Mouse (Mus musculus): ENCODE measurements at regions not wholly inside any gene's neighbourhood (a gene's known extent, or its start where the extent isn't known, plus 50 kb on each side); places are given as distances from the start of the nearest gene placed in this dataset.

GRCm38 (mm10) chr3:143158568-143158967 is 276.8 kb upstream of the Pkn2 start:
- H3K27ac ChIP-seq (ENCODE audit: insufficient read depth, low read depth, low read length, poor library complexity, severe bottlenecking) = no peak overlapping the region
- no peak overlapping the region for H3K9ac ChIP-seq (ENCODE audit: insufficient read depth, low read depth, low read length, poor library complexity, severe bottlenecking)
- no peak for DNase-seq (ENCODE audit: low read depth, low spot score)
- no peaks in the 10 kb centered on the region for H3K9me3 ChIP-seq (ENCODE audit: control insufficient read depth, insufficient read depth, low read depth, low read length)
- TF ChIP-seq ZC3H11A (IDR thresholded peaks at IDR 0.05; ENCODE audit: borderline replicate concordance, low read depth, low read length) (no peak), ZNF384 (IDR thresholded peaks at IDR 0.05; ENCODE audit: low read depth, low read length) (no peak), CHD2 (IDR thresholded peaks at IDR 0.05; ENCODE audit: low read depth, low read length) (no peak), MAFK (IDR thresholded peaks at IDR 0.05; ENCODE audit: insufficient read depth, low read depth, low read length) (no peak), HCFC1 (IDR thresholded peaks at IDR 0.05; ENCODE audit: borderline replicate concordance, insufficient read depth, low read length) (no peak)
- in situ Hi-C loops (cut with MboI; ENCODE audit: low sequenced_read_pairs in 2 of 2, unreplicated experiment in 2 of 2) = no loop called here
- no peaks in the 10 kb centered on the region for H3K36me3 ChIP-seq (ENCODE audit: control insufficient read depth, insufficient read depth, low read length, poor library complexity, severe bottlenecking)
- peaks cover 2 to 3% of the 10 kb centered on the region in 2 experiments; a peak in 1 of 4 replicates for H3K4me1 ChIP-seq (ENCODE audit: control insufficient read depth in 2 of 2, insufficient read depth in 2 of 2, low read length in 2 of 2, poor library complexity in 1 of 2)
- H3K4me3 ChIP-seq (ENCODE audit: insufficient read depth in 1 of 2, low read depth in 1 of 2, low read length in 2 of 2, poor library complexity in 1 of 2, severe bottlenecking in 1 of 2) = no peak overlapping the region

DNA sequence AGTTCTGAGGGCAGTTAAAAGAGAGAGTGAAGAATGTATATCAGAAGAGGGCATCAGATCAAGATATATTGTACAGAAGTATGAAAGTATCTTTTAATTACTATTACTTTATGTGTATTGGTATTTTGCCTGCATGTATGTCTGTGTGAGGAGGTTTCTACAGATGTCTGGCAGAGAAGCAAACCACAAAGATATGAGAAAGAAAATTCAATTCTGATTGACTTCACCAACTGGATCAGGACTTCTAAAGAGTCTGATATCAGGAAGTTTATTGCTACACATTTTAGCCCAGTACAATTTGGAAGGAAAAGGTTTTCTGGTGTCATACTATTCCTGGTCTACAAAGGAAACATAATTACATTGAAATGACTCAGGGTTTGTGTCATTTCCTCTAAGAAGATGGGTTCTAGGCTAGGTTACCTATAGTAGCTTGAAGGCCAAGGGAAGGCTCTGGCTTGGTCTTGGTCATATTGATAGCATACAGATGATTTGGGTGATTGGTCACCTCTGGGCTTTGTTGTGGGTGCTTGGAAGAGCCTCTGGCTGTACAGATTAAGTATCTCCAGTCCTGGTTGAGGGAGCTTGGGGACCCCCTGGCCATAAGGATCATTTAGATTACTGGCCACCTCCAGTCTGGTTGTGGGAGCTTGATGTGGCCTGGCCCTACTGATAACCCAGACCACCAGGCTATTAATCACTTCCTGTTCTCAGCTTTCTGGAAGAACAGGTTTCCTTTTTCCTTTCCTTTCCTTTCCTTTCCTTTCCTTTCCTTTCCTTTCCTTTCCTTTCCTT is 275.1 kb upstream of the Pkn2 start:
- Histone ChIP-seq H3K9ac (ENCODE audit: insufficient read depth, low read depth, low read length, poor library complexity, severe bottlenecking) (no peak overlapping the region), H3K9me3 (ENCODE audit: control insufficient read depth, insufficient read depth, low read depth, low read length) (no peaks in the 10 kb centered on the region), H3K4me3 (ENCODE audit: insufficient read depth in 1 of 2, low read depth in 1 of 2, low read length in 2 of 2, poor library complexity in 1 of 2, severe bottlenecking in 1 of 2) (no peak overlapping the region), H3K27ac (ENCODE audit: insufficient read depth, low read depth, low read length, poor library complexity, severe bottlenecking) (no peak overlapping the region), H3K4me1 (ENCODE audit: control insufficient read depth in 2 of 2, insufficient read depth in 2 of 2, low read length in 2 of 2, poor library complexity in 1 of 2) (peaks cover 2 to 3% of the 10 kb centered on the region in 2 experiments; a peak in 1 of 4 replicates), H3K36me3 (ENCODE audit: control insufficient read depth, insufficient read depth, low read length, poor library complexity, severe bottlenecking) (no peaks in the 10 kb centered on the region)
- in situ Hi-C loops (cut with MboI; ENCODE audit: low sequenced_read_pairs in 2 of 2, unreplicated experiment in 2 of 2) = no loop called here
- TF ChIP-seq MAFK (IDR thresholded peaks at IDR 0.05; ENCODE audit: insufficient read depth, low read depth, low read length) = no peak
- TF ChIP-seq ZC3H11A (IDR thresholded peaks at IDR 0.05; ENCODE audit: borderline replicate concordance, low read depth, low read length) = no peak
- no peak for TF ChIP-seq ZNF384 (IDR thresholded peaks at IDR 0.05; ENCODE audit: low read depth, low read length)
- TF ChIP-seq CHD2 (IDR thresholded peaks at IDR 0.05; ENCODE audit: low read depth, low read length) = no peak
- no peak for TF ChIP-seq HCFC1 (IDR thresholded peaks at IDR 0.05; ENCODE audit: borderline replicate concordance, insufficient read depth, low read length)
- no peak for DNase-seq (ENCODE audit: low read depth, low spot score)

GRCm38 (mm10) chr3:143156174-143156573 is 274.4 kb upstream of the Pkn2 start:
- H3K36me3 ChIP-seq (ENCODE audit: control insufficient read depth, insufficient read depth, low read length, poor library complexity, severe bottlenecking) = no peaks in the 10 kb centered on the region
- no peak for TF ChIP-seq ZNF384 (IDR thresholded peaks at IDR 0.05; ENCODE audit: low read depth, low read length)
- TF ChIP-seq MAFK (IDR thresholded peaks at IDR 0.05; ENCODE audit: insufficient read depth, low read depth, low read length) = no peak
- no peak for DNase-seq (ENCODE audit: low read depth, low spot score)
- H3K9me3 ChIP-seq (ENCODE audit: control insufficient read depth, insufficient read depth, low read depth, low read length) = no peaks in the 10 kb centered on the region
- peaks cover 2 to 3% of the 10 kb centered on the region in 2 experiments; a peak in 1 of 4 replicates for H3K4me1 ChIP-seq (ENCODE audit: control insufficient read depth in 2 of 2, insufficient read depth in 2 of 2, low read length in 2 of 2, poor library complexity in 1 of 2)
- H3K4me3 ChIP-seq (ENCODE audit: insufficient read depth in 1 of 2, low read depth in 1 of 2, low read length in 2 of 2, poor library complexity in 1 of 2, severe bottlenecking in 1 of 2) = no peak overlapping the region
- in situ Hi-C loops (cut with MboI; ENCODE audit: low sequenced_read_pairs in 2 of 2, unreplicated experiment in 2 of 2) = no loop called here
- H3K27ac ChIP-seq (ENCODE audit: insufficient read depth, low read depth, low read length, poor library complexity, severe bottlenecking) = no peak overlapping the region
- H3K9ac ChIP-seq (ENCODE audit: insufficient read depth, low read depth, low read length, poor library complexity, severe bottlenecking) = no peak overlapping the region

DNA sequence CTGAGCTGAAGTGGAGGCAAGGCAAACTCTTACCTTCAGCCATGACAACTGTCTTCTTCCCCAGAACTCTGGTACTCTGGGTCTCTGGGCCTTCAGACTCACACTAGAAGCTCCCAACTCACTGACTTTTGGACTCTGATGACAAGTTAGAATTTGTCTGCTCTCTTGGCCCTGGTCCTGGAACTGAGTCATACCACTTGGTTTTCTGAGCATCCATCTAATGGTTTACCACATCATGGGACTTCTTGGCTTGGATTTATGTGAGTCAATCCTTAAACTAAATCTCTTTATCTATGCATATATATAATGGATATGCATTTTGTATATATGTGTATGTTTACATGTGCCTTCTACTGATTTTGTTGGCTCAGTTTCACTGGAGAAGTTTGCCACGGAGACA is 273.8 kb upstream of the Pkn2 start:
- H3K4me3 ChIP-seq (ENCODE audit: insufficient read depth in 1 of 2, low read depth in 1 of 2, low read length in 2 of 2, poor library complexity in 1 of 2, severe bottlenecking in 1 of 2) = no peak overlapping the region
- in situ Hi-C loops (cut with MboI; ENCODE audit: low sequenced_read_pairs in 2 of 2, unreplicated experiment in 2 of 2) = no loop called here
- TF ChIP-seq CHD2 (IDR thresholded peaks at IDR 0.05; ENCODE audit: low read depth, low read length) (no peak), HCFC1 (IDR thresholded peaks at IDR 0.05; ENCODE audit: borderline replicate concordance, insufficient read depth, low read length) (no peak), MAFK (IDR thresholded peaks at IDR 0.05; ENCODE audit: insufficient read depth, low read depth, low read length) (no peak)
- no peaks in the 10 kb centered on the region for H3K9me3 ChIP-seq (ENCODE audit: control insufficient read depth, insufficient read depth, low read depth, low read length)
- H3K36me3 ChIP-seq (ENCODE audit: control insufficient read depth, insufficient read depth, low read length, poor library complexity, severe bottlenecking) = no peaks in the 10 kb centered on the region
- H3K4me1 ChIP-seq (ENCODE audit: control insufficient read depth in 2 of 2, insufficient read depth in 2 of 2, low read length in 2 of 2, poor library complexity in 1 of 2) = peaks cover 2 to 3% of the 10 kb centered on the region in 2 experiments; a peak in 1 of 4 replicates
- no peak overlapping the region for H3K9ac ChIP-seq (ENCODE audit: insufficient read depth, low read depth, low read length, poor library complexity, severe bottlenecking)
- no peak for DNase-seq (ENCODE audit: low read depth, low spot score)
- H3K27ac ChIP-seq (ENCODE audit: insufficient read depth, low read depth, low read length, poor library complexity, severe bottlenecking) = no peak overlapping the region

DNA sequence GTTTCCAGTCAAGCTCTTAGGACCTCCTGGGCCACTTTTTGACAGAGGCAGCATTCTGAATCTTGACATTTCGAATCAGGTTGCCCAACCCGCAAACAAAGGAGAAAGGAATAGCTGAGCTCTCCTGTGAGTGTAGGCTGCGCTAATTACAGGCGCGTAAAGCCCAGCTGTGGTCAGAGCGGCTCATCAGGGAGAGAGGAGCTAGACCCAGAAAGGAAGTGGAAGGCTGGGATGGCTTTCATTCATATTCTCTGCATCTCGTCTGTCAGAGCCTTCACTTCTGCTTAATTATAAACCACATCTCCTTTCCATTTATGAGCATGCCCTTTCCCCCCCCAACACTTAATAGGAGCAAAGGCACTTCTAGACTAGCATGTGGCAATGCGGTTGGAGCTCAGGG is 265.7 kb upstream of the Pkn2 start:
- DNase-seq (ENCODE audit: low read depth, low spot score) = no peak

More for the DNA sequence above, 265.7 kb upstream of the Pkn2 start:
- in situ Hi-C loops (cut with MboI; ENCODE audit: low sequenced_read_pairs in 2 of 2, unreplicated experiment in 2 of 2) = no loop called here
- Histone ChIP-seq H3K4me1 (ENCODE audit: control insufficient read depth in 2 of 2, insufficient read depth in 2 of 2, low read length in 2 of 2, poor library complexity in 1 of 2) (no peaks in the 10 kb centered on the region), H3K4me3 (ENCODE audit: insufficient read depth in 1 of 2, low read depth in 1 of 2, low read length in 2 of 2, poor library complexity in 1 of 2, severe bottlenecking in 1 of 2) (no peak overlapping the region), H3K36me3 (ENCODE audit: control insufficient read depth, insufficient read depth, low read length, poor library complexity, severe bottlenecking) (no peaks in the 10 kb centered on the region), H3K9me3 (ENCODE audit: control insufficient read depth, insufficient read depth, low read depth, low read length) (no peaks in the 10 kb centered on the region), H3K27ac (ENCODE audit: insufficient read depth, low read depth, low read length, poor library complexity, severe bottlenecking) (no peak overlapping the region), H3K9ac (ENCODE audit: insufficient read depth, low read depth, low read length, poor library complexity, severe bottlenecking) (no peak overlapping the region)
- TF ChIP-seq CHD2 (IDR thresholded peaks at IDR 0.05; ENCODE audit: low read depth, low read length) (no peak), ZC3H11A (IDR thresholded peaks at IDR 0.05; ENCODE audit: borderline replicate concordance, low read depth, low read length) (no peak), HCFC1 (IDR thresholded peaks at IDR 0.05; ENCODE audit: borderline replicate concordance, insufficient read depth, low read length) (no peak), ZNF384 (IDR thresholded peaks at IDR 0.05; ENCODE audit: low read depth, low read length) (no peak), MAFK (IDR thresholded peaks at IDR 0.05; ENCODE audit: insufficient read depth, low read depth, low read length) (no peak)
